Mouse (Mus musculus) olfactory bulb, adult 2 months (tissue): ENCODE measurements at regions not wholly inside any gene's neighbourhood (a gene's known extent, or its start where the extent isn't known, plus 50 kb on each side); places are given as distances from the start of the nearest gene placed in this dataset.
"Not testable (repeated sequence)": the region's sequence is repeated elsewhere in the genome, so short reads cannot be mapped to it uniquely, and the experiment has no call there.

Experiments used
- CTCF ChIP-seq: fragments of 200-500 bp; IDR thresholded peaks from 2 replicates; pipeline ENCODE4 v1.5.1; 2012; ENCODE audit warnings: low read depth, mild to moderate bottlenecking, low read length, moderate library complexity; ENCODE audit not compliant: insufficient read depth
- POLR2A ChIP-seq: fragments of 200-500 bp; IDR thresholded peaks from 2 replicates; pipeline ENCODE4 v1.6.1; 2012; ENCODE audit warnings: mild to moderate bottlenecking, low read depth, low read length, moderate library complexity; ENCODE audit not compliant: insufficient read depth

GRCm38 (mm10) chr14:14521331-14521730, 120.2 kb downstream of the Olfr721-ps1 start:
- not testable (repeated sequence) for TF ChIP-seq POLR2A, CTCF
